Mouse (Mus musculus) Patski (cell line): ENCODE results near the gene Swt1. TPM values are rescaled to one million over a fixed set of nuclear protein-coding genes. Genes with fewer than 3 reads are reported as not detected.

Experiments used
- ATAC-seq: fragments of 100-300 bp; one replicate; pipeline ENCODE4 v1.8.0; 2021
- CTCF ChIA-PET: fragments of 350-600 bp; sonication (Branson Sonifier 250); formaldehyde crosslinking; loops from one replicate; lab custom pipeline; 2022; ENCODE audit warnings: inconsistent platforms; lab: Charles Lee
- POLR2A ChIA-PET: fragments of 350-600 bp; sonication (Branson Sonifier 250); formaldehyde crosslinking; loops from one replicate; lab custom pipeline; 2022; ENCODE audit warnings: antibody characterized with exemption, inconsistent platforms; lab: Charles Lee
- DNase-seq: peaks from one replicate; pipeline ENCODE4 v3.0.0-alpha.2; 2011; ENCODE audit warnings: low read depth, low spot score
- H3K27me3 ChIP-seq: fragments of 371-371 bp; one replicate; pipeline ENCODE4 v1.5.1; 2021
- CTCF ChIP-seq: fragments of 100-300 bp; IDR thresholded peaks from one replicate; pipeline ENCODE4 v1.5.1; 2021
- in situ Hi-C: fragments of 300-500 bp; cut with MboI; formaldehyde crosslinking; loops from 3 replicates; pipeline ENCODE4 v1.11.1; 2018; ENCODE audit warnings: low pct_unique_long_range_greater_than_20kb, mixed read lengths
- polyA plus RNA-seq: library from polyadenylated mRNA; unstranded; gene quantifications from one replicate; pipeline ENCODE4 v1.2.3, GENCODE M21; 2021

Gene Swt1
- polyA plus RNA-seq, 1 experiment from 2014 or later: 23.2 TPM

DNA sequence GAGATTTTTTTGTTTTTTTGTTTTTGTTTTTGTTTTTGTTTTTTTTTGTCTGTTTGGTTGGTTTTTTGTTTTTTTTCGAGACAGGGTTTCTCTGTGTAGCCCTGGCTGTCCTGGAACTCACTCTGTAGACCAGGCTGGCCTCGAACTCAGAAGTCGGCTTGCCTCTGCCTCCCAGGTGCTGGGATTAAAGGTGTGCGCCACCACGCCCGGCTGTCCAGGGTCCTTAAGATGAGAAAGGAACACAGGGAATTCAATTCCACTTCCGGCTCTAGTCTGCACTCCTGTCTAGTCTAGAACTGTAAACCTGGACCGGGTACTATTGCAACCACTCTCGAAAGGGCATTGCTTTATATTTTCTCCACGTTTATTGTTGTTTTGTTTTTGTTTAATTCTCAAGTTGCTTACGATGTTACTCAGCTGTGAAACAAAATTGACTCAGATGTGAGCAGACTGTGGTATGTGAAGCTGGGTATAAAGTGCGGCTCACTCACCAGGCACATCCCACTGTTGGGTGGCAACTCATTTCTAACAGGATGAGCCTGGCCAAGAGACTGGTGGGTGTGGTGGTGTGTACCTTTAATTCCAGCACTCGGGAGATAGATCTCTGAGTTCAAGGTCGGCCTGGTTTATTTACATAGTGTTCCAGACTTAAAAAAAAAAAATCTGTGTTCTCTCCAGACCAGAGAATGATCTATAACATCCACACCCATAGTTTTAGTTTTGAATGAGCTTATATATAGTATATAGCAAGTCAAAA, 99.7 kb downstream of the Swt1 start:
- in situ Hi-C loops: no loop called here
- CTCF ChIA-PET: no interaction called here

GRCm38 (mm10) chr1:151325328-151325727, 102.9 kb downstream of the Swt1 start:
- TF ChIP-seq CTCF: no peak
- ChIA-PET POLR2A (no interaction called here), CTCF (interaction anchor here (1.0 kb wide), 1 partner anchor 65 kb away, joined by 3 read pairs; no protein-coding TSS in a partner anchor)
- ATAC-seq (no peak), DNase-seq (no peak)
- no peaks in the 10 kb centered on the region for H3K27me3 ChIP-seq
- in situ Hi-C loops: no loop called here

More for the DNA sequence above, 99.7 kb downstream of the Swt1 start:
- no peak for TF ChIP-seq CTCF
- ATAC-seq (no peak), DNase-seq (no peak)
- POLR2A ChIA-PET: interaction anchor here (0.6 kb wide), 1 partner anchor 237 kb away, joined by 3 read pairs; no protein-coding TSS in a partner anchor
- no peaks in the 10 kb centered on the region for H3K27me3 ChIP-seq

- CTCF ChIA-PET: no interaction called here
- H3K27me3 ChIP-seq: no peaks in the 10 kb centered on the region
- POLR2A ChIA-PET: interaction anchor here (0.6 kb wide), 2 partner anchors 13 to 216 kb away, joined by 3 read pairs; no protein-coding TSS in a partner anchor
- in situ Hi-C loops: no loop called here
- DNase-seq: no peak
- ATAC-seq: no peak
- no peak for TF ChIP-seq CTCF
Observed at GRCm38 (mm10) chr1:151320408-151320807, 107.8 kb downstream of the Swt1 start.

DNA sequence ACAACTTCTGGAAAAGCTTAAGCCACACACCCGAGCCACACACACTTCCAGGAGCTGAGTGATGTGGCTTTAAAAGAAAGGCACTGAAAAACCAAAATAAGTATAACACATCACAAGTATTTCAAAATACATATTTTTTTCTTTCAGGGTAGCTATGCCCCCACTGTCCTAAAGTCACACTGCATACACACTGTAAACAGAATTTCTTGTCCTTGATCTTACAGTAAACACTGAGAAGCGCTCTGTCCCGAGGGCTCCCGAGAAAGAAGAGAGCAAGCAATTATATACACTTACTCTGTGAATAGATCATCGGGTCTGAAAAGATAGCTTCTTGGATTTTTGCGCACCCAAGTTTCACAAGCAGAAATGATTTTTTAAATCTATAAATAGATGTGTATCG, 109.0 kb downstream of the Swt1 start:
- in situ Hi-C loops: no loop called here
- TF ChIP-seq CTCF: no peak
- ChIA-PET POLR2A (no interaction called here), CTCF (interaction anchor here (1.1 kb wide), 1 partner anchor 18 kb away, joined by 3 read pairs; no protein-coding TSS in a partner anchor)
- no peak for ATAC-seq
- DNase-seq: no peak
- no peaks in the 10 kb centered on the region for H3K27me3 ChIP-seq

Other genes starting within 250 kb of the Swt1 start
- not detected for gene Gm47985, start 245.9 kb downstream of the Swt1 start, polyA plus RNA-seq
- not detected for gene Gm8947, start 236.1 kb downstream of the Swt1 start, polyA plus RNA-seq
- gene Gm47995, start 230.0 kb downstream of the Swt1 start, polyA plus RNA-seq: not detected
- gene 3110040M04Rik, start 224.3 kb downstream of the Swt1 start, polyA plus RNA-seq: not detected
- not detected for gene Gm47996, start 218.3 kb downstream of the Swt1 start, polyA plus RNA-seq
- gene Ivns1abp, start 84.0 kb downstream of the Swt1 start, polyA plus RNA-seq: 853 TPM
- gene Trmt1l, start 87 bp upstream of the Swt1 start, polyA plus RNA-seq: 46.7 TPM
- 49.0 TPM for gene Rnf2, start 72.5 kb upstream of the Swt1 start, polyA plus RNA-seq
- 0.27 TPM for gene Fam129a, start 142.7 kb upstream of the Swt1 start, polyA plus RNA-seq